Mouse (Mus musculus): ENCODE results near the gene Clec3b. TPM values are rescaled to one million over a fixed set of nuclear protein-coding genes. Genes with fewer than 3 reads are reported as not detected.

Gene Clec3b
- polyA plus RNA-seq, 1 experiment from 2014 or later, result not detected

GRCm38 (mm10) chr9:123183226-123183625, 32.5 kb downstream of the Clec3b start:
- Histone ChIP-seq H3K27ac (replicated peaks; ENCODE audit: low read depth, low read length) (no peak overlapping the region), H3K9ac (ENCODE audit: low read length) (no peak overlapping the region), H3K4me1 (ENCODE audit: control insufficient read depth, insufficient read depth, low read length) (no peaks in the 10 kb centered on the region), H3K9me3 (ENCODE audit: control insufficient read depth, low read length) (no peaks in the 10 kb centered on the region), H3K36me3 (ENCODE audit: control insufficient read depth, insufficient read depth, low read length) (no peaks in the 10 kb centered on the region), H3K27me3 (ENCODE audit: control insufficient read depth, insufficient read depth, low read length) (no peaks in the 10 kb centered on the region), H3K4me3 (ENCODE audit: low read depth, low read length) (no peak overlapping the region), H3K4me2 (ENCODE audit: low read depth, severe bottlenecking) (no peak overlapping the region)
- no peak for ATAC-seq (ENCODE audit: insufficient number of reproducible peaks, low FRiP score, low TSS enrichment, low read depth)
- 78% methylated on average over 8 of the region's 8 CpGs for WGBS
- DNase-seq (ENCODE audit: low spot score), result no peak

- 60% methylated on average over 2 of the region's 2 CpGs for WGBS
- H3K27me3 ChIP-seq (ENCODE audit: control insufficient read depth, insufficient read depth, low read length), result no peaks in the 10 kb centered on the region
Measured at GRCm38 (mm10) chr9:123185546-123185945, 34.8 kb downstream of the Clec3b start.

GRCm38 (mm10) chr9:123186151-123186550, 35.4 kb downstream of the Clec3b start:
- no peaks in the 10 kb centered on the region for H3K4me1 ChIP-seq (ENCODE audit: control insufficient read depth, insufficient read depth, low read length)
- H3K4me2 ChIP-seq (ENCODE audit: low read depth, severe bottlenecking), result no peak overlapping the region
- no peaks in the 10 kb centered on the region for H3K36me3 ChIP-seq (ENCODE audit: control insufficient read depth, insufficient read depth, low read length)
- 89% methylated on average over 5 of the region's 5 CpGs for WGBS
- ATAC-seq (ENCODE audit: insufficient number of reproducible peaks, low FRiP score, low TSS enrichment, low read depth) (no peak), DNase-seq (ENCODE audit: low spot score) (no peak)
- no peak overlapping the region for H3K9ac ChIP-seq (ENCODE audit: low read length)
- H3K27ac ChIP-seq (replicated peaks; ENCODE audit: low read depth, low read length), result no peak overlapping the region
- H3K27me3 ChIP-seq (ENCODE audit: control insufficient read depth, insufficient read depth, low read length), result no peaks in the 10 kb centered on the region
- no peaks in the 10 kb centered on the region for H3K9me3 ChIP-seq (ENCODE audit: control insufficient read depth, low read length)
- no peak overlapping the region for H3K4me3 ChIP-seq (ENCODE audit: low read depth, low read length)

More at GRCm38 (mm10) chr9:123185546-123185945, 34.8 kb downstream of the Clec3b start:
- H3K27ac ChIP-seq (replicated peaks; ENCODE audit: low read depth, low read length), result no peak overlapping the region
- no peak overlapping the region for H3K4me2 ChIP-seq (ENCODE audit: low read depth, severe bottlenecking)
- DNase-seq (ENCODE audit: low spot score) (no peak), ATAC-seq (ENCODE audit: insufficient number of reproducible peaks, low FRiP score, low TSS enrichment, low read depth) (no peak)
- H3K9me3 ChIP-seq (ENCODE audit: control insufficient read depth, low read length), result no peaks in the 10 kb centered on the region
- no peak overlapping the region for H3K9ac ChIP-seq (ENCODE audit: low read length)
- no peaks in the 10 kb centered on the region for H3K36me3 ChIP-seq (ENCODE audit: control insufficient read depth, insufficient read depth, low read length)
- no peak overlapping the region for H3K4me3 ChIP-seq (ENCODE audit: low read depth, low read length)
- no peaks in the 10 kb centered on the region for H3K4me1 ChIP-seq (ENCODE audit: control insufficient read depth, insufficient read depth, low read length)

- Histone ChIP-seq H3K9ac (ENCODE audit: low read length) (no peak overlapping the region), H3K9me3 (ENCODE audit: control insufficient read depth, low read length) (no peaks in the 10 kb centered on the region), H3K4me3 (ENCODE audit: low read depth, low read length) (no peak overlapping the region), H3K4me2 (ENCODE audit: low read depth, severe bottlenecking) (no peak overlapping the region), H3K36me3 (ENCODE audit: control insufficient read depth, insufficient read depth, low read length) (no peaks in the 10 kb centered on the region), H3K4me1 (ENCODE audit: control insufficient read depth, insufficient read depth, low read length) (no peaks in the 10 kb centered on the region), H3K27me3 (ENCODE audit: control insufficient read depth, insufficient read depth, low read length) (no peaks in the 10 kb centered on the region), H3K27ac (replicated peaks; ENCODE audit: low read depth, low read length) (no peak overlapping the region)
- WGBS, result 96% methylated on average over 5 of the region's 5 CpGs
- DNase-seq (ENCODE audit: low spot score) (no peak), ATAC-seq (ENCODE audit: insufficient number of reproducible peaks, low FRiP score, low TSS enrichment, low read depth) (no peak)
Measured at GRCm38 (mm10) chr9:123187589-123187988, 36.8 kb downstream of the Clec3b start.

- no peaks in the 10 kb centered on the region for H3K27me3 ChIP-seq (ENCODE audit: control insufficient read depth, insufficient read depth, low read length)
- H3K4me1 ChIP-seq (ENCODE audit: control insufficient read depth, insufficient read depth, low read length), result no peaks in the 10 kb centered on the region
- no peak for DNase-seq (ENCODE audit: low spot score)
- no peak overlapping the region for H3K4me2 ChIP-seq (ENCODE audit: low read depth, severe bottlenecking)
- ATAC-seq (ENCODE audit: insufficient number of reproducible peaks, low FRiP score, low TSS enrichment, low read depth), result no peak
- H3K36me3 ChIP-seq (ENCODE audit: control insufficient read depth, insufficient read depth, low read length), result no peaks in the 10 kb centered on the region
- no peak overlapping the region for H3K27ac ChIP-seq (replicated peaks; ENCODE audit: low read depth, low read length)
- H3K4me3 ChIP-seq (ENCODE audit: low read depth, low read length), result no peak overlapping the region
- H3K9me3 ChIP-seq (ENCODE audit: control insufficient read depth, low read length), result no peaks in the 10 kb centered on the region
- 80% methylated on average over 2 of the region's 2 CpGs for WGBS
- no peak overlapping the region for H3K9ac ChIP-seq (ENCODE audit: low read length)
Measured at GRCm38 (mm10) chr9:123188271-123188670, 37.5 kb downstream of the Clec3b start.

GRCm38 (mm10) chr9:123200116-123200515, 49.4 kb downstream of the Clec3b start:
- H3K4me2 ChIP-seq (ENCODE audit: low read depth, severe bottlenecking), result no peak overlapping the region
- H3K9ac ChIP-seq (ENCODE audit: low read length), result no peak overlapping the region
- ATAC-seq (ENCODE audit: insufficient number of reproducible peaks, low FRiP score, low TSS enrichment, low read depth), result no peak
- no peaks in the 10 kb centered on the region for H3K4me1 ChIP-seq (ENCODE audit: control insufficient read depth, insufficient read depth, low read length)
- no peak for DNase-seq (ENCODE audit: low spot score)
- no peaks in the 10 kb centered on the region for H3K36me3 ChIP-seq (ENCODE audit: control insufficient read depth, insufficient read depth, low read length)
- no peaks in the 10 kb centered on the region for H3K9me3 ChIP-seq (ENCODE audit: control insufficient read depth, low read length)
- H3K27ac ChIP-seq (replicated peaks; ENCODE audit: low read depth, low read length), result no peak overlapping the region
- H3K4me3 ChIP-seq (ENCODE audit: low read depth, low read length), result no peak overlapping the region
- H3K27me3 ChIP-seq (ENCODE audit: control insufficient read depth, insufficient read depth, low read length), result no peaks in the 10 kb centered on the region
- 83% methylated on average over 3 of the region's 3 CpGs for WGBS

GRCm38 (mm10) chr9:123206526-123206925, 55.8 kb downstream of the Clec3b start:
- WGBS, result 54% methylated on average over 2 of the region's 2 CpGs
- DNase-seq (ENCODE audit: low spot score) (no peak), ATAC-seq (ENCODE audit: insufficient number of reproducible peaks, low FRiP score, low TSS enrichment, low read depth) (no peak)

GRCm38 (mm10) chr9:123206948-123207347, 56.2 kb downstream of the Clec3b start:
- no peaks in the 10 kb centered on the region for H3K36me3 ChIP-seq (ENCODE audit: control insufficient read depth, insufficient read depth, low read length)
- no peak overlapping the region for H3K4me3 ChIP-seq (ENCODE audit: low read depth, low read length)
- no peaks in the 10 kb centered on the region for H3K4me1 ChIP-seq (ENCODE audit: control insufficient read depth, insufficient read depth, low read length)
- WGBS, result 91% methylated on average over 2 of the region's 2 CpGs
- no peak for ATAC-seq (ENCODE audit: insufficient number of reproducible peaks, low FRiP score, low TSS enrichment, low read depth)
- H3K9me3 ChIP-seq (ENCODE audit: control insufficient read depth, low read length), result no peaks in the 10 kb centered on the region
- no peaks in the 10 kb centered on the region for H3K27me3 ChIP-seq (ENCODE audit: control insufficient read depth, insufficient read depth, low read length)
- no peak overlapping the region for H3K27ac ChIP-seq (replicated peaks; ENCODE audit: low read depth, low read length)
- no peak overlapping the region for H3K9ac ChIP-seq (ENCODE audit: low read length)
- no peak overlapping the region for H3K4me2 ChIP-seq (ENCODE audit: low read depth, severe bottlenecking)
- DNase-seq (ENCODE audit: low spot score), result no peak

More at GRCm38 (mm10) chr9:123206526-123206925, 55.8 kb downstream of the Clec3b start:
- no peaks in the 10 kb centered on the region for H3K9me3 ChIP-seq (ENCODE audit: control insufficient read depth, low read length)
- no peaks in the 10 kb centered on the region for H3K36me3 ChIP-seq (ENCODE audit: control insufficient read depth, insufficient read depth, low read length)
- no peak overlapping the region for H3K27ac ChIP-seq (replicated peaks; ENCODE audit: low read depth, low read length)
- H3K9ac ChIP-seq (ENCODE audit: low read length), result no peak overlapping the region
- no peak overlapping the region for H3K4me2 ChIP-seq (ENCODE audit: low read depth, severe bottlenecking)
- H3K4me3 ChIP-seq (ENCODE audit: low read depth, low read length), result no peak overlapping the region
- no peaks in the 10 kb centered on the region for H3K27me3 ChIP-seq (ENCODE audit: control insufficient read depth, insufficient read depth, low read length)
- no peaks in the 10 kb centered on the region for H3K4me1 ChIP-seq (ENCODE audit: control insufficient read depth, insufficient read depth, low read length)
